Mouse (Mus musculus) CH12.LX (cell line): ENCODE data around the gene Gabarapl2. TPM values are rescaled to one million over a fixed set of nuclear protein-coding genes. Genes with fewer than 3 reads are reported as not detected.
A peak's percentile ranks its signal among the peaks of the same experiment; 100 is the strongest.

Experiments
- DNase-seq: peaks from one replicate; pipeline ENCODE4 v3.0.0-alpha.2; 2013; ENCODE audit errors: extremely low read depth
- H3K27ac ChIP-seq: 2 replicates; pipeline ENCODE4 v1.5.1; 2012; ENCODE audit warnings: low read depth, mild to moderate bottlenecking, control low read depth, moderate library complexity; ENCODE audit not compliant: insufficient read depth
- H3K27me3 ChIP-seq: replicated peaks from 2 replicates; pipeline ENCODE3; 2012; ENCODE audit warnings: inconsistent platforms
- H3K36me3 ChIP-seq, 2 experiments: replicated peaks in 1 of 2; 2 replicates each; pipeline versions ENCODE3 to v1.6.1; 2012; ENCODE audit warnings: inconsistent platforms in 1 of 2, low read length in 1 of 2, mild to moderate bottlenecking in 1 of 2, mixed read lengths in 1 of 2, moderate library complexity in 1 of 2; ENCODE audit not compliant: control insufficient read depth in 1 of 2, insufficient read depth in 1 of 2
- H3K4me1 ChIP-seq, 2 experiments: 2 replicates each; pipeline ENCODE4 v1.6.1; 2012; ENCODE audit warnings: inconsistent platforms in 1 of 2, moderate library complexity in 1 of 2; ENCODE audit not compliant: insufficient read depth in 2 of 2, control insufficient read depth in 1 of 2
- H3K4me2 ChIP-seq: 2 replicates; pipeline ENCODE4 v1.6.1; 2012; ENCODE audit warnings: low read depth, mild to moderate bottlenecking, control low read depth; ENCODE audit not compliant: poor library complexity, insufficient read depth, severe bottlenecking
- H3K4me3 ChIP-seq, 3 experiments: fragments of 150-350 bp in 1 of 3; sonication (generic) in 1 of 3; replicated peaks in 1 of 3; 2 replicates each; pipeline versions ENCODE3 to v1.5.1; 2011 to 2012; ENCODE audit warnings: low read depth in 2 of 3, low read length in 2 of 3, mild to moderate bottlenecking in 2 of 3, moderate library complexity in 2 of 3, control low read depth in 1 of 3, improper control_type of control experiment in 1 of 3, inconsistent platforms in 1 of 3, mixed read lengths in 1 of 3; ENCODE audit not compliant: poor library complexity in 1 of 3
- H3K79me2 ChIP-seq: replicated peaks from 2 replicates; pipeline ENCODE4 v1.6.1; 2012; ENCODE audit warnings: mild to moderate bottlenecking, moderate library complexity; ENCODE audit not compliant: control insufficient read depth, poor library complexity, insufficient read depth, severe bottlenecking; ENCODE audit errors: extremely low read depth
- H3K9ac ChIP-seq: 2 replicates; pipeline ENCODE4 v1.6.1; 2012; ENCODE audit warnings: low read depth, mild to moderate bottlenecking, control low read depth, moderate library complexity; ENCODE audit not compliant: insufficient read depth
- H3K9me3 ChIP-seq: replicated peaks from 2 replicates; pipeline ENCODE3; 2012; ENCODE audit warnings: low read length, inconsistent platforms, mixed read lengths
- CHD1 ChIP-seq: IDR thresholded peaks from 2 replicates; pipeline ENCODE4 v1.6.1; 2012; ENCODE audit warnings: low read depth, low read length, improper control_type of control experiment, inconsistent platforms
- CHD2 ChIP-seq: IDR thresholded peaks from 2 replicates; pipeline ENCODE4 v1.6.1; 2011; ENCODE audit warnings: low read length, improper control_type of control experiment
- CTCF ChIP-seq, 2 experiments: IDR thresholded peaks in 1 of 2; conservative IDR thresholded peaks in 1 of 2; 2 replicates each; pipeline ENCODE4 v1.5.1; 2011 to 2012; ENCODE audit warnings: low read depth in 2 of 2, low read length in 2 of 2, improper control_type of control experiment in 1 of 2, inconsistent platforms in 1 of 2, mild to moderate bottlenecking in 1 of 2, moderate library complexity in 1 of 2
- E2F4 ChIP-seq: IDR thresholded peaks from 2 replicates; pipeline ENCODE4 v1.6.1; 2011; ENCODE audit warnings: low read depth, low read length, improper control_type of control experiment; ENCODE audit not compliant: insufficient replicate concordance
- ELF1 ChIP-seq: IDR thresholded peaks from 2 replicates; pipeline ENCODE4 v1.6.1; 2014; ENCODE audit warnings: low read depth, mild to moderate bottlenecking, inconsistent platforms, low read length, improper control_type of control experiment
- EP300 ChIP-seq: IDR thresholded peaks from 2 replicates; pipeline ENCODE4 v1.6.1; 2011; ENCODE audit warnings: low read length, improper control_type of control experiment
- ETS1 ChIP-seq: conservative IDR thresholded peaks from 2 replicates; pipeline ENCODE4 v1.6.1; 2012; ENCODE audit warnings: low read depth, mild to moderate bottlenecking, inconsistent platforms, low read length, improper control_type of control experiment, moderate library complexity
- GABPA ChIP-seq: IDR thresholded peaks from 2 replicates; pipeline ENCODE4 v1.6.1; 2012; ENCODE audit warnings: low read depth, low read length, improper control_type of control experiment, inconsistent platforms; ENCODE audit not compliant: insufficient replicate concordance
- HCFC1 ChIP-seq: IDR thresholded peaks from 2 replicates; pipeline ENCODE4 v1.6.1; 2012; ENCODE audit warnings: low read depth, mild to moderate bottlenecking, inconsistent platforms, low read length, improper control_type of control experiment
- IRF4 ChIP-seq: IDR thresholded peaks from 2 replicates; pipeline ENCODE4 v1.6.1; 2014; ENCODE audit warnings: low read depth, mild to moderate bottlenecking, inconsistent platforms, low read length, improper control_type of control experiment
- JUN ChIP-seq: IDR thresholded peaks from 2 replicates; pipeline ENCODE4 v1.6.1; 2011; ENCODE audit warnings: low read depth, mild to moderate bottlenecking, low read length, improper control_type of control experiment, moderate library complexity; ENCODE audit not compliant: insufficient read depth
- KAT2A ChIP-seq: IDR thresholded peaks from 2 replicates; pipeline ENCODE4 v1.6.1; 2012; ENCODE audit warnings: low read length, improper control_type of control experiment, inconsistent platforms; ENCODE audit not compliant: insufficient replicate concordance
- MAFK ChIP-seq: IDR thresholded peaks from 2 replicates; pipeline ENCODE4 v1.6.1; 2011; ENCODE audit warnings: low read length, improper control_type of control experiment; ENCODE audit not compliant: insufficient replicate concordance
- MAZ ChIP-seq: IDR thresholded peaks from 2 replicates; pipeline ENCODE4 v1.6.1; 2012; ENCODE audit warnings: low read depth, mild to moderate bottlenecking, inconsistent platforms, low read length, improper control_type of control experiment, moderate library complexity
- MEF2A ChIP-seq: IDR thresholded peaks from 2 replicates; pipeline ENCODE4 v1.6.1; 2014; ENCODE audit warnings: low read depth, mild to moderate bottlenecking, inconsistent platforms, low read length, improper control_type of control experiment, borderline replicate concordance
- MXI1 ChIP-seq: IDR thresholded peaks from 2 replicates; pipeline ENCODE4 v1.6.1; 2011; ENCODE audit warnings: mild to moderate bottlenecking, low read depth, low read length, improper control_type of control experiment
- NELFE ChIP-seq: IDR thresholded peaks from 2 replicates; pipeline ENCODE4 v1.6.1; 2011; ENCODE audit warnings: low read depth, low read length, improper control_type of control experiment
- POLR2A ChIP-seq: IDR thresholded peaks from 2 replicates; pipeline ENCODE4 v1.6.1; 2011; ENCODE audit warnings: low read depth, mild to moderate bottlenecking, improper control_type of control experiment, low read length
- POLR2AphosphoS2 ChIP-seq: IDR thresholded peaks from 2 replicates; pipeline ENCODE4 v1.6.1; 2011; ENCODE audit warnings: low read depth, low read length, improper control_type of control experiment
- RCOR1 ChIP-seq: conservative IDR thresholded peaks from 2 replicates; pipeline ENCODE4 v1.6.1; 2012; ENCODE audit warnings: low read depth, mild to moderate bottlenecking, inconsistent platforms, low read length, improper control_type of control experiment
- SIN3A ChIP-seq: IDR thresholded peaks from 2 replicates; pipeline ENCODE4 v1.6.1; 2012; ENCODE audit warnings: low read length, improper control_type of control experiment, inconsistent platforms
- TBP ChIP-seq: conservative IDR thresholded peaks from 2 replicates; pipeline ENCODE4 v1.6.1; 2011; ENCODE audit warnings: low read depth, low read length, improper control_type of control experiment
- USF1 ChIP-seq: IDR thresholded peaks from 2 replicates; pipeline ENCODE4 v1.6.1; 2014; ENCODE audit warnings: low read depth, mild to moderate bottlenecking, inconsistent platforms, low read length, improper control_type of control experiment
- USF2 ChIP-seq: conservative IDR thresholded peaks from 2 replicates; pipeline ENCODE4 v1.6.1; 2011; ENCODE audit warnings: low read depth, low read length, improper control_type of control experiment
- ZMIZ1 ChIP-seq: IDR thresholded peaks from 2 replicates; pipeline ENCODE4 v1.6.1; 2012; ENCODE audit warnings: low read depth, mild to moderate bottlenecking, inconsistent platforms, low read length, improper control_type of control experiment
- ZNF384 ChIP-seq: IDR thresholded peaks from 2 replicates; pipeline ENCODE4 v1.6.1; 2012; ENCODE audit warnings: low read depth, low read length, improper control_type of control experiment, inconsistent platforms
- dilution Hi-C: fragments of 300-500 bp; cut with MboI; formaldehyde crosslinking; loops from 2 replicates; pipeline ENCODE4 v1.14.3; 2020; ENCODE audit warnings: low sequenced_read_pairs; ENCODE audit not compliant: extremely low pct_unique_long_range_greater_than_20kb, extremely low pct_ligation_motif_present
- in situ Hi-C: fragments of 300-500 bp; cut with MboI; formaldehyde crosslinking; loops from 3 replicates; pipeline ENCODE4 v1.14.3; 2019; ENCODE audit warnings: low sequenced_read_pairs, low pct_ligation_motif_present, low pct_unique_long_range_greater_than_20kb, mixed read lengths
- polyA plus RNA-seq: library from polyadenylated mRNA; unstranded; fragments of >175 nt; gene quantifications from 2 replicates; pipeline ENCODE4 v1.2.1, GENCODE M21; 2012; ENCODE audit warnings: low read depth; ENCODE audit not compliant: insufficient read length
- total RNA-seq, 2 experiments: library from RNA; depleted of rRNA; stranded (reverse); fragments of 300-350 nt in 1 of 2; fragments of >200 nt in 1 of 2; gene quantifications; 2 replicates each; pipeline ENCODE4 v1.2.3; 2012 to 2014

Gene Gabarapl2
- total RNA-seq (2012; rRNA removed) (29.8 and 30.6 TPM in 2 replicates), total RNA-seq (2014; rRNA removed) (49.4 and 61.0 TPM in 2 replicates), polyA plus RNA-seq (39.3 and 42.1 TPM in 2 replicates)

- peaks cover 10% of the 10 kb centered on the region; the same call in 1 of the 2 replicates for H3K79me2 ChIP-seq
- peaks cover 16 to 28% of the 10 kb centered on the region in 2 experiments for H3K36me3 ChIP-seq
- H3K9me3 ChIP-seq, result no peaks in the 10 kb centered on the region
- TF ChIP-seq IRF4 (peak; percentile 40; the same call in 1 of the 2 replicates), E2F4 (peak; percentile 43; the same call in 1 of the 2 replicates), ETS1 (0 out of 2 replicates have a peak, but pooled peaks have one; percentile 12), HCFC1 (peak; percentile 74), POLR2A (peak; percentile 59), CHD1 (no peak), SIN3A (peak; percentile 39), CHD2 (no peak), ZMIZ1 (no peak), MAZ (peak; percentile 60), NELFE (peak; percentile 36; the same call in 1 of the 2 replicates), MXI1 (0 out of 2 replicates have a peak, but pooled peaks have one; percentile 14), ELF1 (peak; percentile 68), MEF2A (peak; percentile 33; the same call in 1 of the 2 replicates)
- TF ChIP-seq, all 38 proteins: peak for 11
- Histone ChIP-seq H3K9ac (peak within 1 kb of the TSS; percentile 89), H3K4me1 (peaks cover 0 to 36% of the 10 kb centered on the region in 2 experiments; a peak in 2 of 4 replicates), H3K4me3 (peak within 1 kb of the TSS; percentile 92 to 98 (median 98)), H3K27ac (peak within 1 kb of the TSS; percentile 5; the same call in 1 of the 2 replicates), H3K27me3 (no peaks in the 10 kb centered on the region), H3K4me2 (peak within 1 kb of the TSS; percentile 90)
- dilution Hi-C loops (no loop called here), in situ Hi-C loops (no loop called here)
- DNase-seq, result peak; percentile 96
Observed at GRCm38 (mm10) chr8:111940171-111941100, at the start of gene Gabarapl2. Gene Gabarapl2, plus strand, starts transcription at chr8:111940703.

- peaks cover 4 to 5% of the 10 kb centered on the region in 2 experiments for H3K4me1 ChIP-seq
- no peak overlapping the region for H3K9ac ChIP-seq
- H3K4me2 ChIP-seq, result no peak overlapping the region
- no peak for TF ChIP-seq MAZ
- TF ChIP-seq IRF4, result no peak
- no peak for TF ChIP-seq EP300
- no peak for TF ChIP-seq MAFK
- no peak for TF ChIP-seq TBP
- TF ChIP-seq ZNF384, result no peak
- TF ChIP-seq MXI1, result no peak
- TF ChIP-seq ELF1, result no peak
- no peak for TF ChIP-seq KAT2A
- no peak for TF ChIP-seq CTCF (conservative IDR thresholded peaks at IDR 0.05 in 1 of 2, IDR thresholded peaks at IDR 0.05 in 1 of 2; ENCODE audit: low read depth in 2 of 2, low read length in 2 of 2)
- TF ChIP-seq POLR2AphosphoS2, result no peak
- no peak for TF ChIP-seq GABPA
- TF ChIP-seq USF2, result no peak
- no peak for TF ChIP-seq JUN
- no peak for TF ChIP-seq USF1
- no peak for TF ChIP-seq RCOR1
- H3K79me2 ChIP-seq, result no peaks in the 10 kb centered on the region
- no peaks in the 10 kb centered on the region for H3K36me3 ChIP-seq
- dilution Hi-C loops (no loop called here), in situ Hi-C loops (no loop called here)
- no peak for DNase-seq
- H3K27me3 ChIP-seq, result peaks cover 2% of the 10 kb centered on the region
- no peak overlapping the region for H3K27ac ChIP-seq
- H3K4me3 ChIP-seq, result no peak overlapping the region
- H3K9me3 ChIP-seq, result no peaks in the 10 kb centered on the region
Observed at GRCm38 (mm10) chr8:111890911-111891303, 49.6 kb upstream of the Gabarapl2 start.
